Mouse (Mus musculus) right cerebral cortex, postnatal 10 days (tissue): ENCODE data around the gene Tmem248.
A peak's percentile ranks its signal among the peaks of the same experiment; 100 is the strongest.

Experiments used
- DNase-seq, 2 experiments: peaks; one replicate each; pipeline ENCODE4 v3.0.0; 2021; ENCODE audit warnings: low spot score in 2 of 2

Tmem248 gene

DNA sequence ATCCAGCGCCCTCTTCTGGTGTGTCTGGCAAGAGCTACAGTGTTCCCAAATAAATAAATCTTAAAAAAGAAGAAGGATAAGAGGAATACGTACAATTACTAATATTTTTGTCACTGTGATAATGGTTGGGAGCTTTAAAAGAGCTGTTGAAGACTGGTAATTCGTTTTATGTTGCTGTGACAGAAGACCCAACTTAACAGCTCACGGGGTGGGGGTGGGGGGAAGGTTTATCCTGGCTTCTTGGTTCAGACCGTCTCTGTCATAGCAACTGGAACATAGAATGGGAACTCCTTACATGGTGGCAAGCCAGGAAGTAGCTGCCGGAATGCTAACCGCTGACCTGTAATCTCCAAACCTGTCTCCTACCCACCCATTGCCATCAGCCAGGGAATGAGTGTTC lies at the start of gene Tmem248:
Tmem248 (plus strand) TSS at position 301 of the 400 bp plus-strand sequence.
- no peak for DNase-seq

DNA sequence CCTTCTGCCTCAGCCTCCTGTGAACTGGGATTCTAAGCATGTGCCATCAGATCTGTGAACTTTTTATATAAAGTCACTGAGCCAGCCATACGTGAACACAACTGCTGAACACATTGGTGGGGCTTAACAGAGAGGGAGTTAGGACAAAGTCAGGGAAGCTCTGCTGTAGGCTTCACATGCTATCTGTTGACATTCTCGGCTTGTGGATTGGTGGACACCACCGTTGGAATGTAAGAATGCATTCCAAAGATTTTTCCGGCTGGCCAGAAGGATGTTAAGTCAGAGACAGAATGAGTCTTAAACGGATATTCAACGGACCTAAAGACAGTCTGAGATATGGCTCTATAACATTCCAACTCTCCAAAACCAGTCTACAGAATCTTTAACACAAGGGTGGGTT lies 47.8 kb upstream of the Tmem248 start:
- no peak for DNase-seq

DNA sequence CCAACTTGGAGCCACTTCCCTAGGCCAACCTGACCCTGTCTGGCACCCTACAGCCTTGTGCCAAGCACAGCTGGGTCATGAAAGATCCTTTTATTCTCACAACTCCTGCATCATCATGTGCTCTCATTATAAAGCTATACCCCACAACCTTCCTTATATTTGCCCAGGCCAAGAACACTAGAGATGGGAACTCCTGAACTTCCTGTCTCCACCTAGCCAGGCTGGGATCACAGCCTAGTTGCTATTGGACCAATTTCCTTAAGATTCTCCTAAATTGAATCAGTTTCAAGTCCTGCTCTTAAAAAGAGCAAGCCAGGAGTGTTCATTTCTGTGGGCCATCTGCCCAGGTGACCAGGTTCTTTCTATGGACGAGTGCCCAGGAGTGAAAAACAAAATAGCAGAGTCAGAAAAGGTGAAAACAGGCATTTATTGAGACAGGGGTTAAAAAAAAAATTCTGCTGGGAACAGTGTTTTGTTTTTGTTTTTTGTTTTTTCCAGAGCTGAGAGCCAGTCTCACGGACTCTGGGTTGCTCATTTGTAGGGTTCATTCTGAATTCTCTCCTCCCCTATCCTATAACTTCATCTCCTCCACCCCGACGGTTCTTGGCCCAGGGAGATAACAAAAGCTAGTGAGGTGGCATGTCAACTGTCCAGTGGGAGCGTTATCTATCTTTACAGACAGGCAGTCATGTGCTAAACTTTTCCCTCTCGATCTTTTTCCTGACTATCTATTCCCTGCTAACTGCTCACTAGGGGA lies 46.0 kb upstream of the Tmem248 start:
- DNase-seq, result no peak

DNA sequence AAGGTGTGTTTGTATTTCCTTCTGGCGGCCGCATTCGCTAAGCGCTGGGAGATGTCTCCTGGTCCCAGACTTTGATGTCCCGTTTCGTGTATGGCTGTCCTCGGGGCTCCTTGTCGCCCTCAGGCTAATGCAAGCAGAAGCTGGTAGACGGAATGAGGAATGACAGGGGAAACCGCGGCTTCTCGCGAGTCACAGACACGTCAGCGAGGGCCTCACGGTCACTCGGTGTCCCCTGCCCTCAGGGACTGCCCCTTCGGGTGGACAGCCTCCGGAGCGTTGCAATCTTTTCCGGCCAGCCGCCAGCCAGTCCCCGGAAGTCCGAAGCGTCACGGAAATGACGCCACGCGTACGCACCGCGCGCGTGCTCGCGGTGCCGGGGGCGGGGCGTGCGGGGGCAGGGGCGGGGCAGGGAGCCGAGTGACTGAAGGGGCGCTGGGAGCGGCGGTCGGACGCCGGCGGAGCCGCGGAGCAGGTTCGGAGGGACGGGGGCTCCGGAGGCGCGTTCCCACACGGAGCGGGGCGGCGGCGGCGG lies 45.4 kb upstream of the Tmem248 start, which contains the start of gene Rabgef1:
Rabgef1 (plus strand) TSS at position 376 of the 532 bp plus-strand sequence.
- DNase-seq, result peak; percentile 95

DNA sequence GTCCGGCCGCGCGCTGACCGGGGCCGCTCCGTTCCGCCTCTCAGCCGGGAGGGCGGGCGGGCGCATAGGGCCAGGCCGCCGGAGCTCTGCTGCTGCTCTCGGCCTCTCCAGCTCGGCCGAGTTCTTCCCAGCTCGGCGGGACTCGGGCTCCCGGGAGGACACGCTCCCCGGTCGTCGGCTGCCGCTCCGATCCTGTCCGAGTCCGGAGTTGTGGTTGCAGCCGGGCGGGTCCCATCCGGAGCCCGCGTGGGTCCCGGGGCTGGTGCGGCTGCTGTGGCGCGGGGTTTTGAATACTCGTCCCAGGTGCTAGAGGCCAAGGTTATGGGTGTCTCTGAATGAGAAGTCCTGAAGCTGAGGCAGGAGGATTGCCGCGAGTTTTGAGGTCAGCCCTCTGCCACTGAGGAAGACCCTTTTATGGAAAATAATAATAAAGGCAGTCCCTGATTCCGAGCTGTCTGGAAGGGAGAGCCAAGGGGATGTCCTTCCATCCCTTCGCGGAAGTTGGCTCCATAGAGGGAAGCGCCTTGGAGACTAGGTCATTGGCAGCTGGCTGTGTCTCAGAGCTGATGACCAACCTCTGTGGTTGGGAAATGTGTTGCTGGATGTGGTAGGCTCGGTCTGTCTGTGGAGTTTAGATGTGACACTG lies 44.8 kb upstream of the Tmem248 start:
- DNase-seq, result peak; percentile 57 to 58

DNA sequence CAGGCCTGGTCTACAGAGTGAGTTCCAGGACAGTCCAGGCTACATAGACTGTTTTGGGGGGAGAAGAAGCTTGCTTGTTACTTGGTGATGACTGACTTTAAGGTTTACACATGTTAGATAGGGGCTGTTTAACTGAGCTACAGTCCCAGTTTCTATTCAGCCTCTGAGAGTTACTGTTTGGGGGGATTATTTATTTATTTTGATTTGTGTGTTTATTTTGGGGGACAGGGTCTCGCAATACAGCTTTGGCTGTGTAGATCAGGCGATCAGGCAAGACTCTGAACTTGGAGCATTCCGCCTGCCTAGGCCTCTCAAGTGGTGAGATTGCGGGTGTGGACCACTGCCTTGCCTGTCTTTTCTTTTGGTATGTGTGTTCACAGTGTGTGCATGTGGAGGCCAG lies 43.9 kb upstream of the Tmem248 start:
- no peak for DNase-seq

DNA sequence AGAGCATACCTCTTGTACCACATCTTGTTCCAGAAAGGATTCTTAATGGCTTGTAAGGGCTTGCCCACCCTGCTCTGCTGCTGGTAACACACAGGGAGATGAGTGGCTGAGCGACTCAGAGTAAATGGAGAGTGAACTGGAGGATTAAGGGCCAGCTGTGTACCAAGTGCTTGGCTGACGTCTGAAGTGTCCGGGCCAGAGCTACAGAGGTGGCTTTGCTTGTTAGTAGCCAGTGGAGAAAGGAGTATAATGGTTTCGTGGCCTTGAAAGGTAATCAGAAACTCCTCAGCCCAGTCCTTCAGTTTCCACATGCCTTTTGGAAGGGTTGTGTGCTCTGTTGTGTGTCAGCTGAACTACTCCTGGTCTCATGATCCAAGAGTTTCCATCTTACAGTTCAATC lies 39.0 kb upstream of the Tmem248 start:
- DNase-seq, result no peak

DNA sequence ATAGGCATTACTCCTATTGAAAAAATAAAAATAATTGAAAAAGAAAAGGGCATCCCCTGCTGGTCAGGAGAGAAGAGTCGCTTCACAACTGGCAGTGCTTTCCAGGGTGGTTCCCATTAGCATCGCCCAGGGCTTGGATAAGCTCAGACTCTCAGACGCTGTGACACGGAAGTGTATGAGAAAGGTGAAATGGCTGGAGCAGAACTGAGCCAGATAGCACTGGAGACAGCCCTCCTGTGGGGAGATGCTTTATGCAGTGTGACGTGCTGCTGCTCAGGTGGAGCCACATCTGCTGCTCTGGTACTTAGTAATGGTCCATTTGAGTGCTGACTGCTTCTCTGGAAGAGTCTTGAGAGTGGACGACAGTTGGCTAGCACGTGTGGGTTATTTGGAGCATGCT lies 36.5 kb upstream of the Tmem248 start:
- DNase-seq, result no peak

DNA sequence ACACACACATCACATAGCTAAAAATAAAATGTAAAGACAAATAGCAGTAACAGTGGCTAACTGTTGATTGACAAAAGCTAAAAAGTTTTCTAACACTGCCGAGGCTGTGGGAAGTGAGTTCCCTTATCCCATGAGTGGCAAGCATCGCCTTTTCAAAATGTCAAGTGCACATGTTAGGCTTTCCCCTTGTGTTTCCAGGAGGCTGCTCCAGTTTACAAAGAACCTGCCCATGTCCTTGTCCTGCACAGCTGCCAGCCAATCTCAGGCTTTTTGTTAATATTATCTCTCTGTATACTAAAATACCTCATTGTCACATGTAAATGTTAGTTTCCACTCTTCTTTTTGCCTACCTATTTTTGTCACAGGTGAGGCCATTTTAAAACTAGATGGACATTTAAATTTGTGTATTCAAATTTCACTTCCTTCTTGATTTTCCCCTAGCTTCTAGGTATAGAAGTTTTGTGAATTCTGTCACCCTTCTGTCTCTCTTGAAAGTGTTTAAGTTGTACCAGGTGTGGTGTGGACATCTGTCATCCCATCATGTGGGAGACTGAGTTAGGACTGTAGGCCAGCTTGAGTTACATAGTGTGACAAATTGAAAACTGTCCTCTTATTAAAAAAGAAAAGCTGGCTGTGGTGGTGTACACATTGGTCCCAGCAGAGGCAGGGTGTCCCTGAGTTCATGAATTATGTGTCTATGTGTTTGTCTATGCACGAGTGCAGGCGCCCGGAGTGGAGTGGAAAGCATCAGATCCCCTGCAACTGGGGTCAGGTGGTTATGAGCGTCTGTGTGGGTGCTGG lies 34.9 kb upstream of the Tmem248 start:
- DNase-seq, result no peak

DNA sequence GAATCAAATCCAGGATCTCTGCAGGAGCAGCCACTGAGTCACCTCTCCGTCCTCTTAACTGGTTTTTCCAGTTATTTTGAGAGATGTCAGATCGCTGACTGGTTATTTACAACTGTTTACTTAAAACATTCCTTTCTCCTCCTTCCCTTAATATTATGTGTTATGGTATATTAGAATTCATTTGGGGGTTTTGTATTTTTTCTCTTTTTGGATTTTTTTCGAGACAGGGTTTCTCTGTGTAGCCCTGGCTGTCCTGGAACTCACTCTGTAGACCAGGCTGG lies 34.4 kb upstream of the Tmem248 start:
- DNase-seq, result no peak

DNA sequence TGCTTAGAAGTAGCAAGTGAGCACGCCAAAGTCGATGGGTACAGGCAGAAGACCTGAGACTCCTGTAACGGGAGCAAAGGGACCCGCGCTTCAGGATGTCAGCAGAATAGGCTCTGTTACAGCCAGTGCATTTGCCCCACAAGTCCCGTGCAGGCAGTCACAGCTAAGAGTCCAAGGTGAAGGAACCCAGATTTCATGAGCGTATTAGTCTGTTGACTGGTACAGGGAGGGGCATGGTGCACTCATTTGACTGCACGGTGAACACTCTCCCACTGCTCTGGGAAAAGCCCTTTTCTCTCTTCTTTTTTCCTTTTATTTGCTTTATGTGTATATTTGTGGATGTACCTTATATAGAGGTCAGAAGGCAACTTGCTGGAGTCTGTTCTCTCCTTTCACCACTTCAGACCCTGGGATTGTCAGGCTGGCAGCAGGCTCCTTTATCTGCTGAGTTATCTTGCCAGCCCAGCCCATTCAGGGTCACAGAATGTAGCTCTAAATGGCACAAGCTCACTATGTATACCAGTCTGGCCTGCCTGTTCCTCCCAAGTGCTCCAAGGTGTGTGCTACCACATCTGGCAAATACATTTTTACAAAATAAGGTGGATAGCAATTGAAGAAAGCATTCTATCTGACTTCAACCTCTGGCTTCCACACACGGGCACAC lies 32.6 kb upstream of the Tmem248 start:
- no peak for DNase-seq

DNA sequence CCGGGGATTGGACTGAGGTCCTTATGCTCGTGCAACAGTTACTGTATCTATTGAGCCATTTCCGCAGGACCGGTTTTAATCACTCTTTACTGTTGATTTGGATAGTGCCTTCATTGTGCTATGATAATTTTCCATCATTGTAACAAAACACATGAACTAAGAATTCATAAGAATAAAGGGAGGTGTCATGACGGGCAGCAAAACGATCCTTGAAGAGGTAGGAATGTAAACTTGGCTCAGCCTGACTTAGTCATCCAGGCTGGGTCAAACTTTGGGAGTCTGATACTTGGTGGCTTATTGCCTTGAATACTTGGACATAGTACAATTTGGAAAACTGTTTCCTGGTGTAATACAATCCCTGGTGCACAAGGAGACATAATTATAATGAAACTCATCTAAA lies 31.6 kb upstream of the Tmem248 start:
- DNase-seq, result no peak

DNA sequence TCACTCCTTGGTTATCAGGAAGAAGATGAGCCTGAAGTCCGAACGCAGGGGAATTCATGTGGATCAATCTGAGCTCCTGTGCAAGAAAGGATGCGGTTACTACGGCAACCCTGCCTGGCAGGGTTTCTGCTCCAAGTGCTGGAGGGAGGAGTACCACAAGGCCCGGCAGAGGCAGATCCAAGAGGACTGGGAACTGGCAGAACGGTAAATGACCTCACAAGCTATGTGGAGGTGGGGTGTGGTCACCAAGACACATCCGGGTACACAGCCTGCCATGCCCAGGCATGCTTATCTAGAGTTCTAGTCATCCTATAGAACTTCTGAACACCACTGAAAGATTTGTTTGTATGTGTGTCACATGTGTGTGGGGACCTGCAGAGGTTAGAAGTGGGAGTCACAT lies 29.5 kb upstream of the Tmem248 start:
- DNase-seq, result peak; percentile 65 to 66

DNA sequence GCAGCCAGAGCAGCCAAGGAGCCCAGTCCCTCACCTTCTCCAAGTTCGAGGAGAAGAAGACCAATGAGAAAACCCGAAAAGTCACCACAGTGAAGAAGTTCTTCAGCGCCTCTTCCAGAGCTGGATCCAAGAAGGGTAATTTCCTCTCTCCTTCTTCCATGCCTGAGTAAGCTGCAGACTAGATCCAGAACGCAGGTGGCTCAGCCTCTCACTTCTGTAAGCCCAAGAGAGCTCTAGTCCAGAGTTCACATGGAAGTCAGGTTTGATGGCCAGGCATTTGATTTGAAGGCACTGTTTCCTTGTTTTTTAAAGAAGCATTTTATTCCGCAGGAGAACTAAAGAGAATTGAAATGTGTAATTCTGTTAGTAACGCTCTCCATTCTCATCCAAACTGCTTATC lies 26.0 kb upstream of the Tmem248 start:
- DNase-seq, result no peak

DNA sequence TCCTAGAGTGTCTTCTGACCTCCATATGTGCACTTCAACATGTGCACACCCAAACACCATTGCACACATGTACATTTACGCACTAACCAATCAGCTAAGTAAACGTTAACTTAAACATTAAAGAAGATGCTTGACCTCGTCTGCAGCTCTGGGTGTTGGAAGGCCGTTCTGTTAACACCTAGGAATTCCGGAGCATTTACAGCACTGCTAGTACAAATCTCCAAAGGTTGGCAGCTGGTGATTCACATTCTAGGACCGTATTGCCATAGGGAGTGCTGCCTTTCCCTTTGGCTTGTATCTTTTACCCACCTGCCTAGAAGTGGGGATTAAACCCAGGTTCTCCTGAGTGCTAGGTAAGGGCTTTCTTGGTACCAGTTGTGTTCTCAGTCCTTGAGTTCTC lies 25.0 kb upstream of the Tmem248 start:
- no peak for DNase-seq

DNA sequence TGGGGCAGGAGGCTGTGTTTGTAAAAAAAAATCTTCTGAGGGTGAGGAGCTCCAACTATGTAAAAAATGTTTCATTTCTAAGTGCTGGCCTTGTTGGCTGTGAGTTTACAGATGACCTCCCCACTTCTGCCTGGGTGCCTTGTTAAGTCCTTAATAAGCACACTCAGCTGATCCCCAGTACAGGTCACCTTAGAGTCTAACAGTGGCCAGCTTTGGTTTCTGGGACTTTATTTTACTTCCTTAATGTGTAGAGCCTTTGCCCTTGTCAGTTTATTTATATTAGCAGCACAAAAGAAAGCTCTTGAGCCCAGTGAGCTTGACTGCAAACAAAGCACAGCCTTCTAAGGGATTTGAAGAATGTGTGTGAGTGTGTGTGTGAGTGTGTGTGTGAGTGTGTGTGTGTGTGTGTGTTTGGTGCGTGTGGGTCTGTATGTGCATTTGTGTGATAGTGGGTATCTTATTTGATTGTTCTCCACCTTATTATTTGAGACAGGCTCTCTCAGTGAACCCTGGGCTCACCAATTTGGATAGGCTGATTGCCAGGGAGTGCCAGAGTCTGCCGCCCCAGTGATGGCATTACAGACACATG lies 24.4 kb upstream of the Tmem248 start:
- DNase-seq, result no peak

DNA sequence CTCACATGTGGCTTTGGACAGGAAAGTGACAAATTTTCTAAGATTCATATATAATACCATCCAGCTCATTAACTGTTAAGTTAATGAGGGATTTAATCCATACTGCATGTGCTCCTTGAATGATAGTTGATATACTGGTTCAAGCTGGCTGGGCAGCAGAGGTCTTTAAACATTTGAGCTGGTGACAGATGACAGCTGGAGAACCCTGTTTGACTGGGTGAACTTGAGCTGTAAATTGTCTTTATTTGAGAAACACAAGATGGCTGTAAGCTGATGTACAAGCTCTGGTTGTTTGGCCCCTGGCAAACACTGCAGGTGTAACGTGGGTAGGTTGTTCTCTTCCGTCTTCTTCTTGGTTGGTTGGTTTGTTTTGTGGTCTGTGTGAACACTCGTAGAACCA lies 23.1 kb upstream of the Tmem248 start:
- DNase-seq, result no peak

DNA sequence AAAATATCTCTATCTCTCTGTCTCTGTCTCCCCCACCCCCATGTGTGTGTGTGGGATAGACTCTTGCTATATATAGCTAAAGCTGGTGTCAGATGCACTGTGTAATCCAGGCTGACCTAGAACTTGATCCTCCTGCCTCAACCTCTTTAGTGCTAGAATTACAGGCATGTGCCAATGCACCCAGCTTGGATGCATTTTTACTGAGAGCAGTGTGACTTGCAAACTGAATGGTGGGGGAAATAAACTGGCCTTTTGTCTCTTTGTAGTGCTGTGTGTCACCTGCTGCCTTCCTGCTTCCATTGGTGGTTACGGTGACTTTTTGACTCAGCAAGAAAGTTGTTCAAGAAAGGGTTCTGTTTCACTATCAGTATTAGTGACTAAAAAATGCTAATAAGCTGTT lies 20.6 kb upstream of the Tmem248 start:
- no peak for DNase-seq

DNA sequence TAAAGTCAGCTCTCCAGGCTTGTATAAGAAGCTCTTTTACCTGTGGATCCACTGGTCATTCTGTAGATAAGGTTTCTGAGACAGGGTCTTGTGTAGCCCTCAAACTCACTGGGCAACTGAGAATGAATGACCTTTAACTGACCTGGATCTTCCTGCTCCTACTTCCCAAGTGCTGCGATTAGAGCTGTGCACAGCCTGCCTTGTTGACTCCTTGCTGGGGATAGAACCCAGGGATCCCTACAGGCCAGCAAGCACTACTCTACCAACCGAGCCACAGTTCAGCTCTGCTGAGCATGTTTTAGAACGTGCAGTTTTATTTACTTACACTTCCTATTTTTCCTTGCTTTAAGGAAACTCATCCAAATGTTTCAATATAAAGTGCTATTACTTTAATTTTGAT lies 19.4 kb upstream of the Tmem248 start:
- DNase-seq, result no peak

DNA sequence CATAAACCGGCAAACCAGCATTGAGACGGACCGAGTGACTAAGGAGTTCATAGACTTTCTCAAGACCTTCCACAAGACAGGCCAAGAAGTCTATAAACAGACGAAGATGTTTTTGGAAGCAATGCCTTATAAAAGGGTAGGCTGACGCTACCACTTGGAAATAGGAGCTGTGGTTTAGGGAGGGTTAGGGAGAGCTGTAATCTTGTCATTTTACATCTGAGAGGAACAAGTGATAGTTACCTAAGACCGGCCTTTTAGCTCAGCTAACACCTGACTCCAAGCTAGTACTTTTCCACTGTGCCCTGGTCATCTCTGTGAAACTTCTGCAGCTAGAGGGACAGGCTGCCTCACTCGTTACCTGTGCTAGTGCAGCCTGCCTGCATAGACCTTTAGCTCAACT lies 18.9 kb upstream of the Tmem248 start:
- DNase-seq, result no peak

DNA sequence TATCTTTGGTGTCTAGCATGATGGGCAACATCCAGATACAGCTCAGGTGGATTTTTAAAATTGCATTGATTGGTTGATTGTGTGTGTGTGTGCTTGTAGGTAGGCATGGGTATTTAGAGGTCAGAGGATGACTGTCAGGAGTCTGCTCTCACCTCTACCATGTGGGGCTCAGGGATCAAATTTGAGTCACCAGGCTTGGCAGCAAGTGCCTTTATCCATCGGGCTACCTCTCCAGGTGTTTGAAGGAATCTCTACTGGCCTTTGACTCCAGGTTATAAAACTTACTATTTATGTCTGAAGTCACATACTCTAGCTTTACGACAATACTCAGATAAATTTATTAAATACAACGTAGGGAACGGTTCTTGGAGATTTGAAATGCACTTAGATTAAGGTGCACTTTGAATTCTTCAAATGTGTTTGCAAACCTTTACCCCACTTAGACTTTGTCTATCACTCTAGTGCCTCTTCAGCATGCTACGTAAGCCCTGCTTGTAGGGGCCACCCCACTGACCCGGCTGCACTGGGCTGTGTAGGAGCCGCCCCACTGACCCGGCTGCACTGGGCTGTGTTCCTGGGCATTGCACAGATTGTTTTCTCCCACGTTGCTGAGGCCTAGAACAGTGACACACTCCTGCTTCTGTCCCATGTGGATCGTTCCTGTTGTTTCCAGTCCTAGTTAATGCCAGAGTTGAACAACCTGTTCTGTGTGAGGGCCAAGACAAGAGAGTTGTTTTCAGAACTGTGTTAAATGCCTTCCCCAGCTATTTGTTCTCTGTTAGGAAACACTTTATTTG lies 16.4 kb upstream of the Tmem248 start:
- no peak for DNase-seq
